Mouse (Mus musculus) hindbrain, embryonic 12.5 days (tissue): ENCODE data around the gene Ppard. TPM values are rescaled to one million over a fixed set of nuclear protein-coding genes. Genes with fewer than 3 reads are reported as not detected.
A peak's percentile ranks its signal among the peaks of the same experiment; 100 is the strongest.

ENCODE experiments used
- ATAC-seq: fragments of 200-750 bp; cut with Nextera tagmentation; 2 replicates; pipeline ENCODE4 v1.8.0; 2017; ENCODE audit warnings: moderate TSS enrichment; ENCODE audit not compliant: low FRiP score
- H3K27ac ChIP-seq: fragments of 300-500 bp; sonication (generic); 2 replicates; pipeline ENCODE4 v1.5.1; 2016; ENCODE audit warnings: mild to moderate bottlenecking
- H3K27me3 ChIP-seq: fragments of 300-500 bp; sonication (generic); 2 replicates; pipeline ENCODE4 v1.6.1; 2016; ENCODE audit warnings: mild to moderate bottlenecking
- H3K36me3 ChIP-seq: fragments of 300-500 bp; sonication (generic); 2 replicates; pipeline ENCODE4 v1.6.1; 2016; ENCODE audit warnings: mild to moderate bottlenecking
- H3K4me1 ChIP-seq: fragments of 300-500 bp; sonication (generic); 2 replicates; pipeline ENCODE4 v1.6.1; 2016
- H3K4me2 ChIP-seq: fragments of 300-500 bp; sonication (generic); replicated peaks from 2 replicates; pipeline ENCODE4 v1.6.1; 2016; ENCODE audit warnings: mild to moderate bottlenecking
- H3K4me3 ChIP-seq: fragments of 300-500 bp; sonication (generic); 2 replicates; pipeline ENCODE4 v1.5.1; 2016; ENCODE audit warnings: mild to moderate bottlenecking
- H3K9ac ChIP-seq: fragments of 300-500 bp; sonication (generic); 2 replicates; pipeline ENCODE4 v1.6.1; 2016; ENCODE audit warnings: mild to moderate bottlenecking, moderate library complexity
- H3K9me3 ChIP-seq: fragments of 300-500 bp; sonication (generic); replicated peaks from 2 replicates; pipeline ENCODE4 v1.6.1; 2016; ENCODE audit warnings: mild to moderate bottlenecking
- WGBS: fragments of 180-500 bp; shearing (Covaris S2); methylation state at CpG from one replicate; pipeline ENCODE4 v1.1.7; 2016; 5-methylcytosine and 5-hydroxymethylcytosine counted together
- polyA plus RNA-seq: library from polyadenylated mRNA; unstranded; fragments of >200 nt; fragmentation: Nextera tagmentation; extraction: Ambion mirVana; gene quantifications from 2 replicates; pipeline ENCODE4 v1.2.1, GENCODE M21; 2016

Ppard gene
- polyA plus RNA-seq, 1 experiment from 2014 or later: 2.4 TPM

DNA sequence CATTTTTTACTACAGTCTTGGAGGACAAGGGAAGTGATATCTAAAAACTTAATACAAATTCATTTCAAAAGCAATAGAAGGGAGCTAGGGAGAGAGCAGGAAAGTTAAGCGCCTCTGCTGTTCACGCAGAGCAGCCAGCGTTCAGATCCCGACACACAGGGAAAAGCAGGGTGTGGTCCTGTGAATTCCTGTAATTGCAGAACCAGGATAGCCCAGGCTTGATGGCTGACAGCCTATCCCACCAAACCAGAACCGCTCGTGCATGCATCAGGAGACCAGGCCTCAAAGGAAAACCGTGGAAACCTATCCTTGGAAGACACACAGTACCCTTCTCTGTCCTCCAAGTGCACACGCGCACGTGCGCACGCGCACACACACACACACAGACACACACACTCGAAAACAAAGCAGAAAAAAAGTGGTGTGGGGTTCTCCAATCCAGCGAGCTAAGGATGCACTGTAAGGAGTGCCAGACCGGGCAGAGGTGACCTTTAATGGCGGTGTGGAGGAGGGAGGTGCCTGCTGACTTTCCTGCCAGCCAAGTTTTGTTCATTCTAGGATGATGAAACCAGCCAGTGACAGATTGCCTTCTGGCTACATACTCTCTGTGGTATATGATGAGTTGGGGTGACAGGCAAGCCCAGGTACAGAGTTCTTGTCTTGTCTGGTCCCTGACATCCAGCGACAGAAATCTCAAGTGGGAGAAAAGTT is 1.3 kb upstream of the Ppard start:
- WGBS: 85% methylated on average over 18 of the region's 18 CpGs
- no peak overlapping the region for H3K9ac ChIP-seq
- H3K4me1 ChIP-seq: peaks cover 13% of the 10 kb centered on the region
- H3K9me3 ChIP-seq: no peaks in the 10 kb centered on the region
- no peaks in the 10 kb centered on the region for H3K36me3 ChIP-seq
- H3K4me2 ChIP-seq: no peak overlapping the region
- H3K27me3 ChIP-seq: no peaks in the 10 kb centered on the region
- no peak overlapping the region for H3K4me3 ChIP-seq
- ATAC-seq: no peak
- H3K27ac ChIP-seq: no peak overlapping the region

DNA sequence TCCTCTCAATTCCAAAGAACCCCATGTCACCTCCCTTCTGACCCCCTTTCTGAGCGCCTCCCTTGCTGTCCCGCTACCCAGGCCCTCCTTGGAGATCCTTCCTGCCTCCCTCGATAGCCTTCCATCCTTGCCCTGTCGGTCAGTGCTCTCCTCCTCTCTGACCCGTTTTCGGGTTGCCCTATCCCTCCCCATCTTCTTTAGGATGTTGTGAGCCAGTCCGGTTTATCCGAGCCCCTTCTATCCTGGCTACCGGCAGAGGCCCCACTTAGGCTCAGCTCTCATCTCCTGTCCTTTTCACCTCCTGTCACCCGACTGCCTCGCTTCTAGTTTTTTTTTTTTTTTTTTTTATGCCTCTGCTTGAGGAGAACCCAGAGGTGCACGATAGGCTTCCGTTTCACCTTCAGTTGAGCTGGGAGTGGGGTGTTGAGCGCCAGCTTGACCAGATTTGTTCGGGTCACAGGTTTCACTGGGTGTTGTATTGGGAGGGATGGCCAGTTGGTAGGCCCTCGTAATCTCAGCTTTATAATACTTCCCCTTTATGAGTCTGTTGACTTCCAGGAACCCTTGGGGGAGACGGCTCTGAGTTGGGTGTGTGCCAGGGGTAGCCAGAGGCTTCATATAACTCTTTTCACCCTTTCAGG is 711 bp downstream of the Ppard start:
- WGBS: 7% methylated on average over 17 of the region's 17 CpGs
- Histone ChIP-seq H3K4me3 (peak overlapping the region; percentile 73), H3K4me1 (peaks cover 13% of the 10 kb centered on the region), H3K27me3 (no peaks in the 10 kb centered on the region), H3K9ac (peak overlapping the region; percentile 87), H3K36me3 (0 out of 2 replicates have a peak, but pooled peaks cover 2% of the 10 kb centered on the region), H3K4me2 (peak overlapping the region; percentile 83), H3K27ac (peak overlapping the region; percentile 55; the same call in 1 of the 2 replicates), H3K9me3 (no peaks in the 10 kb centered on the region)
- no peak; the same call in 1 of the 2 replicates for ATAC-seq

DNA sequence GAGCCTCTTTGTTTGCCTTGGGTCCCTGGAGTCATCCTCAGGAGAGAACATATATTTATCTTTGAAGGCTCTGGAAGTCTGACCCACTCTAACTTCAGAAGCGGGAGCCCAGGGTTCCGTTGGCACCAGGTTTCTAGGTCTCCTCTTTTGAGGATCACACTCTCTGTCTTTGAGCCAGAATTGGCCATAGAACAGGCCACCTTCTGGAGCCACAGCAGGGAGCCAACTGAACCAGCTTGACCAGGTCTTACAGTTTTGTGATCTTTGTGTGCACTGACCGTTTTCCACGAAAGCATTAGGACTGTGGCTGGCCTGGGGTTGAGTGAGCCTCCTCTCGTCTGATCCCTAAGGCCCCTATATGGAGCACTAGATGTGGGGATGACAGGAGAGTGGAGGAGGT is 2.1 kb downstream of the Ppard start:
- no peak for ATAC-seq
- Histone ChIP-seq H3K27ac (no peak overlapping the region), H3K9me3 (no peaks in the 10 kb centered on the region), H3K36me3 (0 out of 2 replicates have a peak, but pooled peaks cover 5% of the 10 kb centered on the region), H3K4me2 (peak overlapping the region; percentile 19; the same call in 1 of the 2 replicates), H3K9ac (no peak overlapping the region), H3K27me3 (no peaks in the 10 kb centered on the region), H3K4me3 (no peak overlapping the region), H3K4me1 (peaks cover 13% of the 10 kb centered on the region)
- WGBS: 80% methylated on average over 5 of the region's 5 CpGs

DNA sequence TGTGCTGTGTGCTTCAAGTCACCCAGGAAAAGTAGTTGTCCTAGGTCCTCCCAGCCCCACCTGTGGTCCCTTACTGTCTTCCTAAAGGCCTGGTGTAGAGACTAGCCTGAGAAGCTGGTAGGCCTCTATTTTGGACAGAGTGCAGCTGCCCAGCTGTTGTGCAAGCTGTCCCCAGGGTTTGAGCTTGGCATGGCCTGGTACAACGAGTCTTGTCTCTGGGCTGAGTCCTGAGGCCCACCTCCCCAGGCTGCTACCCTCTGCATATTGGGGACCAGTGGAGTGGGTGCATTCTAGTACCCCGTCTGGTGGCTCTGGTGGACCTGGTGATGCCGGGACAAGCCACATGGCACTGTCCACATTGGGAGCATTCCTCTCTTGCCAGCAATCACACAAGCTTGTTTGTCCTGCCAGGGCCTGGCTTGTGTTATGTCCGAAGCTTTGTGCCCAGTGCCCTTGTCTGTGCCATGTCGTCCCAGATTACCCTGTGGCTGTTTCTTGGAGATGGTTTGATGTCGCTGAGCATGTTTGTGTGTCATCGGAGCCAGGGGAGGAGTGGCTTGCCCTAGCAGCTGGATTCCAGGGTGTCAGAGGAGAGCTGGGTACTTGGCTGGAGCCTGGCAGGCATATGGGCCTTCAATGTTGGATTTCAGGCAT is 3.6 kb downstream of the Ppard start:
- no peak overlapping the region for H3K4me2 ChIP-seq
- H3K9ac ChIP-seq: no peak overlapping the region
- no peak for ATAC-seq
- 85% methylated on average over 7 of the region's 7 CpGs for WGBS
- no peaks in the 10 kb centered on the region for H3K9me3 ChIP-seq
- no peak overlapping the region for H3K27ac ChIP-seq
- H3K27me3 ChIP-seq: no peaks in the 10 kb centered on the region
- H3K36me3 ChIP-seq: 0 out of 2 replicates have a peak, but pooled peaks cover 5% of the 10 kb centered on the region
- no peak overlapping the region for H3K4me3 ChIP-seq
- peaks cover 13% of the 10 kb centered on the region for H3K4me1 ChIP-seq

DNA sequence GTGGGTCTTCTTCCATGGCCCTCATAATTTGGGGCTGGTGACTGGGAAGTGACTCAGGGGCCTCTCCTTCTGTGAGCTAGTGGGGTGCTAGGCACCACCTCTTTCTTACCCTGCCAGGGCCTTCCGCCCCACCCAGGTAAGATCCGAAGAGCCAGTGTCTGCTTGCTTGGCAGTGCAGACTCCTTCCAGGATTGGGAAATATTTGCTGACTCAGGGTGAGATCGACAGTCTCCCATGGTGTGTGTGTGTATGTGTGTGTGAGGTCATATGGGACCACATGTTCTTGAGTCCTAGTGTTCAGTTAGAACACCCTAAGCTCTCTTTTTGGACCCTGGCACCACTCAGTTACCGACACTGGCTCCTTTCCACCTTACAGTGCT is 4.1 kb downstream of the Ppard start:
- WGBS: 87% methylated on average over 4 of the region's 4 CpGs
- no peak overlapping the region for H3K9ac ChIP-seq

DNA sequence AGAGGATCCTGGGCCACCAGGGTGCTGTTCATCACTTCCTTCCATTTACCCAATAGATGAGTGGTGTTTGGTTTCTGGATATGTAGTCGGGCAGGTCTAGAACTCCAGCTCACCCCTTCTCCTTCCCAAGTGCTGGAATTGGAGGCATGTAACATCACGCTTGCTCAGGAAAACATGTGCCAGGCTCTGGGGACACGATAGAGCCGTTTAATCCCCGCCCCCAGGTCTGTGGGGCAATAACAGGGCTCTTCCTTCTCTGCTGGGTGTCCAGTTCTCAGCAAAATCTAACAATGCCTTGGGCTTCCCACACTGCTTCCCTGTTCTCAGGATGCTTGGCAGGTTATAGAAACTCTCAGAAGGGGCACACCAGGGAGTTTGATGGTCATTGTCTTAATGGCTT is 4.9 kb downstream of the Ppard start:
- WGBS: 56% methylated on average over 5 of the region's 5 CpGs
- Histone ChIP-seq H3K27me3 (no peaks in the 10 kb centered on the region), H3K9me3 (no peaks in the 10 kb centered on the region), H3K4me3 (no peak overlapping the region), H3K9ac (no peak overlapping the region), H3K4me2 (no peak overlapping the region), H3K4me1 (peaks cover 16% of the 10 kb centered on the region), H3K27ac (no peak overlapping the region; the same call in 1 of the 2 replicates), H3K36me3 (0 out of 2 replicates have a peak, but pooled peaks cover 5% of the 10 kb centered on the region)
- ATAC-seq: no peak

More for the DNA sequence above, 4.1 kb downstream of the Ppard start:
- H3K9me3 ChIP-seq: no peaks in the 10 kb centered on the region
- no peak overlapping the region for H3K27ac ChIP-seq
- H3K4me2 ChIP-seq: no peak overlapping the region
- H3K36me3 ChIP-seq: 0 out of 2 replicates have a peak, but pooled peaks cover 5% of the 10 kb centered on the region
- no peaks in the 10 kb centered on the region for H3K27me3 ChIP-seq
- ATAC-seq: no peak
- peaks cover 13% of the 10 kb centered on the region for H3K4me1 ChIP-seq
- no peak overlapping the region for H3K4me3 ChIP-seq

DNA sequence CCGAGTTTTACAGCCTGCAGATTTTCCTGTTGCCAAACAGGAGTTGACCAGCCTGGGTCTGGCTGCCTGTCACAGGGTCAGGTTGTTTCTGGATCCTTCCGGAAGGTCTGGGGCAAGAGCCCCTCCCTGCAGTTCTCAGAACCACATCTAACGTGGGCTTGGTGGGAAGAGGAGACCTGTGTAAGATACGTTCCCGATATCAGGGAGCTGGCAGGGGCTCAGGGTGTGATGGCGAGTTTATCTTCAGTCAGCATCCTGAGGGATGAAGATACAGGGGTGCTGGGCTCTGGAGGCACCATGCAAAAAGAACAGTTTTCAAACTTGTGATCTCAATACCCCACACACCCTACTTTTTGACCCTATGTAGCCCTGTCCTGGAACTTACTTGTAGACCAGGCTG is 5.4 kb downstream of the Ppard start:
- 79% methylated on average over 6 of the region's 6 CpGs for WGBS
- 0 out of 2 replicates have a peak, but pooled peaks cover 5% of the 10 kb centered on the region for H3K36me3 ChIP-seq
- H3K27ac ChIP-seq: no peak overlapping the region; the same call in 1 of the 2 replicates
- H3K4me2 ChIP-seq: no peak overlapping the region
- H3K9ac ChIP-seq: no peak overlapping the region
- no peak overlapping the region for H3K4me3 ChIP-seq
- no peak for ATAC-seq
- H3K4me1 ChIP-seq: peaks cover 17% of the 10 kb centered on the region
- H3K9me3 ChIP-seq: no peaks in the 10 kb centered on the region
- H3K27me3 ChIP-seq: no peaks in the 10 kb centered on the region

DNA sequence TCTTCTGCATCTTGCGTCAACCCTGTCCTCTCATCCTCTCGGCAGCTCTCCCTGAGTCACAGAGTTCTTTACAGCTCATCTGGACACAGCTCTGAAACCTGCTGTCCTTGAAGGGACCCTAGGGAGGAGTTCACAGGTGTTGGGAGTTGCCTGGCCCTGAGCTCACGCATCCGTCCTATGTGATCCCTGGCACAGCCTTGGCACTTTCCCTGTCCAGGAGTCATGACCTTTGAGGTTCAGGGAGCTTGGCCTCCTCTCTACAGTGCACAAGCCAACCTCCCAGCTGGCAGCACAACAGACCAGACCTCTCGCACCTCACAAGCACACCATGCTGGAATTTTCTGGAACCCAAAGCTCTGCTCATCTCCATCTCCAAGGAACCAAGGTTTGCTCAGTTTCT is 8.3 kb downstream of the Ppard start:
- 94% methylated on average over 5 of the region's 5 CpGs for WGBS
- H3K36me3 ChIP-seq: 0 out of 2 replicates have a peak, but pooled peaks cover 5% of the 10 kb centered on the region

DNA sequence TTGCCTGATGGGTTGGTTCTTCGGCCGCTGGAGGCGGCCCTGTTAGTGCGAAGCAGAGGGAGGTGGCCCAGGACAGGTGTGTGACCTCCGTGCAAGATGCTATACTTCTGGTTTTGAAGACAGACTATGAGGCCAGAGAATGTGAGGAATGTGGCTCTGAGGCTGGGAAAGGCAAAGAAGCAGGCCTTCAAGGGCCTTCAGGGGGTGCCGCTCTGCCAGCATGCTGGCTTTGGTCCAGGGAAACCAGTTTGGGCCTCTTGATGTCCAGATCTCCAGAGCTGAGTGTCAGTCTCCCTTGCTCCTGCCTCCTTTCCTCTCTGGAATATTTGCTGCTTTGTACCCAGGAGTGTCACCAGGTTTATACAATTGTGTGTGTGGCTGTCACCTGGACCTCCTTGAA is 9.8 kb downstream of the Ppard start:
- Histone ChIP-seq H3K4me3 (no peak overlapping the region), H3K9ac (no peak overlapping the region), H3K27me3 (no peaks in the 10 kb centered on the region), H3K9me3 (no peaks in the 10 kb centered on the region), H3K36me3 (0 out of 2 replicates have a peak, but pooled peaks cover 5% of the 10 kb centered on the region), H3K27ac (no peak overlapping the region), H3K4me2 (no peak overlapping the region), H3K4me1 (peaks cover 31% of the 10 kb centered on the region)
- WGBS: 89% methylated on average over 6 of the region's 6 CpGs
- ATAC-seq: no peak

More for the DNA sequence above, 8.3 kb downstream of the Ppard start:
- no peak overlapping the region for H3K27ac ChIP-seq
- H3K9ac ChIP-seq: no peak overlapping the region
- no peak overlapping the region for H3K4me2 ChIP-seq
- no peak for ATAC-seq
- H3K9me3 ChIP-seq: no peaks in the 10 kb centered on the region
- H3K27me3 ChIP-seq: no peaks in the 10 kb centered on the region
- peaks cover 20% of the 10 kb centered on the region for H3K4me1 ChIP-seq
- H3K4me3 ChIP-seq: no peak overlapping the region

DNA sequence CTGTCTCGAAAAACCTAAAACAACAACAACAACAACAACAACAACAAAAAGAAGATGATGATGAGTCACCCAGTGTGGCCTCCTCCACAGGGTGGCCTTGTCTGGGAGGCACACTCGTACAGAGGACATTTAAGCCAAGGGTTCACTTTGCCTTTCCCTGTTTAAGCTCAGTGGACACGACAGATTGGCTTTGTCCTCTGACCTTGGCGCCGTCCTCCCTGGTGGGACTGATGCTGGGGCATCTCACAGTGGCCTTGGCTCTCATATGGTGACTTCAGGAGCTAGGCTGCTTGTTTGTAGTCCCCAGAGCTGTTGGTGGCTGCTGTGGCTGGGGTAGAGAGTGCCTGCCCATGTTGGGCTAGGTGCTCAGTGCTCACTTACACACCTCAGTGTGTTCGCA is 11.7 kb downstream of the Ppard start:
- peak overlapping the region; percentile 73 for H3K27ac ChIP-seq
- WGBS: 81% methylated on average over 6 of the region's 6 CpGs
- no peaks in the 10 kb centered on the region for H3K27me3 ChIP-seq
- no peak overlapping the region for H3K4me2 ChIP-seq
- H3K9ac ChIP-seq: no peak overlapping the region
- ATAC-seq: no peak
- H3K4me1 ChIP-seq: peaks cover 38% of the 10 kb centered on the region
- 0 out of 2 replicates have a peak, but pooled peaks cover 3% of the 10 kb centered on the region for H3K36me3 ChIP-seq
- no peak overlapping the region for H3K4me3 ChIP-seq
- no peaks in the 10 kb centered on the region for H3K9me3 ChIP-seq

DNA sequence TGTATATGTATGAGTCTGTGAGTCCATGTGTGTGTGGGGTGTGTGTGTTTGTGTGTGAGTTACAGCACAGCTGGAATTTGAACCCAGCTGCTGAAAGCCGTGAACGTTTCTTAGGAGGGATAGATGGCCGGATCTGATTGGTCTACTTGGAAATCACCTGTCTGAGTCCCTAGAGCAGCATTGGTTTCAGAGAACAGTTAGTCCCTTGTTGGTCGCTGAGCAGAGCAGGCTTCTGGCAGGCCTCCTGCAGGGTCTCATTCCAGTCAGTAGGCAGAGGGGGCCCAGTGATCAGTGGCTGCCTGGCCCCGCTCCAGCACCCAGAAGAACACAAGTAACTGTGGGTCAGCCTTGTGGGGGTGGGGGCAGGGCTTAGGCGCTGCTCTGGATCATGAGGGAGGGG is 12.2 kb downstream of the Ppard start:
- Histone ChIP-seq H3K4me2 (no peak overlapping the region), H3K9me3 (no peaks in the 10 kb centered on the region), H3K9ac (no peak overlapping the region), H3K4me3 (no peak overlapping the region), H3K27me3 (no peaks in the 10 kb centered on the region), H3K36me3 (no peaks in the 10 kb centered on the region), H3K27ac (peak overlapping the region; percentile 73), H3K4me1 (peaks cover 38% of the 10 kb centered on the region)
- ATAC-seq: peak; percentile 66
- WGBS: 34% methylated on average over 6 of the region's 6 CpGs

DNA sequence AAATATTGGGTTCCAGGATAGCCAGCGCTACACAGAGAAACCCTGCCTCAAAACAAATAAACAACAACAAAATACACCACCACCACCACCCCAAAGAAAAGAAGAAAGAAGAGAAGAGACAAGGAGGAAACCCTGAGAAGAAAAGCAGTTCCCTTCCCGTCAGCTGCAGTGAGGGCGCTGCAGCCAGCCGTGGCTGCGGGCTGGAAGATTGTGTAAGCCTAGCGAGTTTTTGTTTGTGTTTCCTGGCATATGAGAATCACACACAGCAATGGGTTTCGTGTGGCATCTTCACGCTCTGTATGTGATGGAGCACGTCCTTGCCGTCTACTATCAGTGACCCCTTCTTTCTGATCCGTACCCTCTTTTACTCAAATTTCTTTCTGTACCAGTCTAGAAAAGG is 14.1 kb downstream of the Ppard start:
- 78% methylated on average over 11 of the region's 11 CpGs for WGBS
- Histone ChIP-seq H3K36me3 (no peaks in the 10 kb centered on the region), H3K27ac (peak overlapping the region; percentile 53; the same call in 1 of the 2 replicates)

More for the DNA sequence above, 14.1 kb downstream of the Ppard start:
- Histone ChIP-seq H3K4me3 (no peak overlapping the region), H3K27me3 (no peaks in the 10 kb centered on the region), H3K4me1 (peaks cover 38% of the 10 kb centered on the region), H3K9me3 (no peaks in the 10 kb centered on the region), H3K4me2 (no peak overlapping the region), H3K9ac (0 out of 2 replicates have a peak overlapping the region, but pooled peaks have one; percentile 32)
- no peak for ATAC-seq
